Mouse (Mus musculus): ENCODE measurements at regions not wholly inside any gene's neighbourhood (a gene's known extent, or its start where the extent isn't known, plus 50 kb on each side); places are given as distances from the start of the nearest gene placed in this dataset.

GRCm38 (mm10) chr4:31753677-31754312 is 210.1 kb upstream of the Map3k7 start:
- no peak overlapping the region for H3K27ac ChIP-seq (replicated peaks; ENCODE audit: low read depth, low read length)
- no peaks in the 10 kb centered on the region for H3K27me3 ChIP-seq (ENCODE audit: control insufficient read depth, insufficient read depth, low read length)
- DNase-seq (ENCODE audit: low spot score) (peak; percentile 20), ATAC-seq (ENCODE audit: insufficient number of reproducible peaks, low FRiP score, low TSS enrichment, low read depth) (no peak)
- no peaks in the 10 kb centered on the region for H3K9me3 ChIP-seq (ENCODE audit: control insufficient read depth, low read length)
- H3K36me3 ChIP-seq (ENCODE audit: control insufficient read depth, insufficient read depth, low read length): no peaks in the 10 kb centered on the region
- H3K9ac ChIP-seq (ENCODE audit: low read length): no peak overlapping the region
- no peak overlapping the region for H3K4me2 ChIP-seq (ENCODE audit: low read depth, severe bottlenecking)
- WGBS: 83% methylated on average over 5 of the region's 5 CpGs
- H3K4me3 ChIP-seq (ENCODE audit: low read depth, low read length): no peak overlapping the region
- no peaks in the 10 kb centered on the region for H3K4me1 ChIP-seq (ENCODE audit: control insufficient read depth, insufficient read depth, low read length)

- ATAC-seq (ENCODE audit: insufficient number of reproducible peaks, low FRiP score, low TSS enrichment, low read depth) (no peak), DNase-seq (ENCODE audit: low spot score) (peak; percentile 18)
- no peaks in the 10 kb centered on the region for H3K36me3 ChIP-seq (ENCODE audit: control insufficient read depth, insufficient read depth, low read length)
- H3K9ac ChIP-seq (ENCODE audit: low read length): no peak overlapping the region
- no peak overlapping the region for H3K4me3 ChIP-seq (ENCODE audit: low read depth, low read length)
- no peak overlapping the region for H3K4me2 ChIP-seq (ENCODE audit: low read depth, severe bottlenecking)
- H3K4me1 ChIP-seq (ENCODE audit: control insufficient read depth, insufficient read depth, low read length): no peaks in the 10 kb centered on the region
- no peaks in the 10 kb centered on the region for H3K27me3 ChIP-seq (ENCODE audit: control insufficient read depth, insufficient read depth, low read length)
- 41% methylated on average over 1 of the region's 1 CpGs for WGBS
- H3K27ac ChIP-seq (replicated peaks; ENCODE audit: low read depth, low read length): no peak overlapping the region
- no peaks in the 10 kb centered on the region for H3K9me3 ChIP-seq (ENCODE audit: control insufficient read depth, low read length)
Observed at GRCm38 (mm10) chr4:31757126-31757525, 206.8 kb upstream of the Map3k7 start.

DNA sequence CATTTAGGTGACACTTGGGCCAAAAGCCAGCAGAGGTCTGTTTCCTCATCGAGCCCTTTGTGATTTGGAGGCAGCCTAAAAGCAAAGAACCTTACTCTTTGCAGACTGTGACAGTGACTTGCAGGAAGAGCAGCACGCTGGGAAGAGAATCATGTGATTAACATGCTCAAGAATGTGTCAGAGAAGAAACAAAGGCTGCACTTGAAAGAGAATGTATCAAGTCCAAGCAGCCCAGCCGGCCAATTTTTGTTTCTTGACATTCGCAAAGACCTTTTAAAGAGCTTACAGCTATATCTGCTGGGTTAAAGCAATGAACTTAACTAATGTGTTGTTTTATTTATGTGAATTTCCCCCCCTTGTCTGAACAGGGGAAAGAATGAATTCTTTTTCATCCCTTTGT is 203.8 kb upstream of the Map3k7 start:
- WGBS: 79% methylated on average over 4 of the region's 4 CpGs
- H3K4me3 ChIP-seq (ENCODE audit: low read depth, low read length): no peak overlapping the region
- no peaks in the 10 kb centered on the region for H3K27me3 ChIP-seq (ENCODE audit: control insufficient read depth, insufficient read depth, low read length)
- no peaks in the 10 kb centered on the region for H3K9me3 ChIP-seq (ENCODE audit: control insufficient read depth, low read length)
- H3K36me3 ChIP-seq (ENCODE audit: control insufficient read depth, insufficient read depth, low read length): no peaks in the 10 kb centered on the region
- H3K9ac ChIP-seq (ENCODE audit: low read length): no peak overlapping the region
- H3K27ac ChIP-seq (replicated peaks; ENCODE audit: low read depth, low read length): no peak overlapping the region
- peak; percentile 18 for DNase-seq (ENCODE audit: low spot score)
- no peak for ATAC-seq (ENCODE audit: insufficient number of reproducible peaks, low FRiP score, low TSS enrichment, low read depth)
- H3K4me1 ChIP-seq (ENCODE audit: control insufficient read depth, insufficient read depth, low read length): no peaks in the 10 kb centered on the region; the same call in 1 of the 2 replicates
- H3K4me2 ChIP-seq (ENCODE audit: low read depth, severe bottlenecking): no peak overlapping the region

GRCm38 (mm10) chr4:31762199-31762598 is 201.7 kb upstream of the Map3k7 start:
- Histone ChIP-seq H3K4me2 (ENCODE audit: low read depth, severe bottlenecking) (no peak overlapping the region), H3K9ac (ENCODE audit: low read length) (no peak overlapping the region), H3K27me3 (ENCODE audit: control insufficient read depth, insufficient read depth, low read length) (no peaks in the 10 kb centered on the region), H3K9me3 (ENCODE audit: control insufficient read depth, low read length) (no peaks in the 10 kb centered on the region), H3K27ac (replicated peaks; ENCODE audit: low read depth, low read length) (no peak overlapping the region), H3K4me1 (ENCODE audit: control insufficient read depth, insufficient read depth, low read length) (no peaks in the 10 kb centered on the region; the same call in 1 of the 2 replicates), H3K4me3 (ENCODE audit: low read depth, low read length) (no peak overlapping the region), H3K36me3 (ENCODE audit: control insufficient read depth, insufficient read depth, low read length) (no peaks in the 10 kb centered on the region)
- WGBS: 5% methylated on average over 7 of the region's 7 CpGs
- DNase-seq (ENCODE audit: low spot score): peak; percentile 43
- no peak for ATAC-seq (ENCODE audit: insufficient number of reproducible peaks, low FRiP score, low TSS enrichment, low read depth)

DNA sequence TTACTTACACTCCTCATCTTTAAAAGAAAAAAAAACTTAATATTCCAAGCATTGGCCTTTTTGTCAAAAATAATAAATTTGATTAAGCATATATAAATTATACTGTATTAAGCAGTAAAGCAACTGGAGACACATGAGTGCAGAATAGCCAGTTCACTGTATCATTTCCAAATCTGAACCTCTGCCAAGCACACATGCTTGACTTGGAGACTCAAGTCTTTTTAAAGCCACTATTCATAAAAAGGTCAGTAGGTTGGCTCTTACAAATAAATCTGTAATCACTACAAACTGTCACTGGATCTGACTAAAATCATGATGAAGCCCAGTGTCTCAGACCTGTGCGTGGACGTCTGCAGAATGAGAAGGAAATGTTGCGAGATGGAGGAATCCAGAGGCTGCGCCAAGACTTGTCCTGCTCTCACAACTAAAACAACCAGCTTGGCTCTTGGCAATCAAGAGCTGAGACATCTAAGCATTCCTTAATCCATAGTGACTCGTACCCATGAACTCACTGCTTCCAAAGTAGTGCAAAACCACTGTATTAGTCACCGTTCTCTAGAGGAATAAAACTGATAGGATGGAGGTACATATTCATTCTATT is 195.8 kb upstream of the Map3k7 start:
- H3K4me1 ChIP-seq (ENCODE audit: control insufficient read depth, insufficient read depth, low read length): no peaks in the 10 kb centered on the region; the same call in 1 of the 2 replicates
- 74% methylated on average over 6 of the region's 6 CpGs for WGBS
- H3K4me3 ChIP-seq (ENCODE audit: low read depth, low read length): no peak overlapping the region
- H3K9ac ChIP-seq (ENCODE audit: low read length): no peak overlapping the region
- no peaks in the 10 kb centered on the region for H3K9me3 ChIP-seq (ENCODE audit: control insufficient read depth, low read length)
- no peaks in the 10 kb centered on the region for H3K27me3 ChIP-seq (ENCODE audit: control insufficient read depth, insufficient read depth, low read length)
- ATAC-seq (ENCODE audit: insufficient number of reproducible peaks, low FRiP score, low TSS enrichment, low read depth) (no peak), DNase-seq (ENCODE audit: low spot score) (no peak)
- H3K4me2 ChIP-seq (ENCODE audit: low read depth, severe bottlenecking): no peak overlapping the region
- H3K36me3 ChIP-seq (ENCODE audit: control insufficient read depth, insufficient read depth, low read length): no peaks in the 10 kb centered on the region
- no peak overlapping the region for H3K27ac ChIP-seq (replicated peaks; ENCODE audit: low read depth, low read length)

- WGBS: 82% methylated on average over 4 of the region's 4 CpGs
- ATAC-seq (ENCODE audit: insufficient number of reproducible peaks, low FRiP score, low TSS enrichment, low read depth): no peak
- Histone ChIP-seq H3K36me3 (ENCODE audit: control insufficient read depth, insufficient read depth, low read length) (no peaks in the 10 kb centered on the region), H3K4me3 (ENCODE audit: low read depth, low read length) (no peak overlapping the region), H3K9me3 (ENCODE audit: control insufficient read depth, low read length) (no peaks in the 10 kb centered on the region), H3K4me2 (ENCODE audit: low read depth, severe bottlenecking) (no peak overlapping the region), H3K27ac (replicated peaks; ENCODE audit: low read depth, low read length) (no peak overlapping the region), H3K27me3 (ENCODE audit: control insufficient read depth, insufficient read depth, low read length) (no peaks in the 10 kb centered on the region), H3K4me1 (ENCODE audit: control insufficient read depth, insufficient read depth, low read length) (no peaks in the 10 kb centered on the region; the same call in 1 of the 2 replicates), H3K9ac (ENCODE audit: low read length) (no peak overlapping the region)
- no peak for DNase-seq (ENCODE audit: low spot score)
Observed at GRCm38 (mm10) chr4:31769325-31769724, 194.6 kb upstream of the Map3k7 start.

DNA sequence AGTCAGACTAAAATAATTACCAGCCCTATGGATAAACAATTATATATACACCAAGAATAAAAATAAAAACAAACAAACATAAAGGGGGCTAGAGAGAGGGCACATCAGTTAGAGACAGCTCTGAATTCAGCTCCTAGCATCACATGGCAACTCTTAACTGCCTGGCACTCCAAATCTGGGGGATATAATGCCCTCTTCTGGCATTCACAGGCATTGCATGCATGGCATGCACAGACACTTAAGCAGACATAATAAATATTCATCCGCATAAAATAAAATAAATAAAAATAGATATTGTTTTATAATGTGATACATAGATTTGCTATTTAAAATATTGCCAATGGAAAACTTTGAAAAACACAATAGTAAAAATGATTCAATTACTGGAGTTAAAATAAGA is 177.6 kb upstream of the Map3k7 start:
- ATAC-seq (ENCODE audit: insufficient number of reproducible peaks, low FRiP score, low TSS enrichment, low read depth) (no peak), DNase-seq (ENCODE audit: low spot score) (no peak)
- WGBS: 84% methylated on average over 1 of the region's 1 CpGs
- Histone ChIP-seq H3K27ac (replicated peaks; ENCODE audit: low read depth, low read length) (no peak overlapping the region), H3K4me3 (ENCODE audit: low read depth, low read length) (no peak overlapping the region), H3K9me3 (ENCODE audit: control insufficient read depth, low read length) (no peaks in the 10 kb centered on the region), H3K9ac (ENCODE audit: low read length) (no peak overlapping the region), H3K36me3 (ENCODE audit: control insufficient read depth, insufficient read depth, low read length) (no peaks in the 10 kb centered on the region), H3K27me3 (ENCODE audit: control insufficient read depth, insufficient read depth, low read length) (no peaks in the 10 kb centered on the region), H3K4me2 (ENCODE audit: low read depth, severe bottlenecking) (no peak overlapping the region), H3K4me1 (ENCODE audit: control insufficient read depth, insufficient read depth, low read length) (no peaks in the 10 kb centered on the region)

- no peak overlapping the region for H3K4me2 ChIP-seq (ENCODE audit: low read depth, severe bottlenecking)
- H3K36me3 ChIP-seq (ENCODE audit: control insufficient read depth, insufficient read depth, low read length): no peaks in the 10 kb centered on the region
- no peaks in the 10 kb centered on the region for H3K9me3 ChIP-seq (ENCODE audit: control insufficient read depth, low read length)
- no peak overlapping the region for H3K9ac ChIP-seq (ENCODE audit: low read length)
- no peaks in the 10 kb centered on the region for H3K27me3 ChIP-seq (ENCODE audit: control insufficient read depth, insufficient read depth, low read length)
- ATAC-seq (ENCODE audit: insufficient number of reproducible peaks, low FRiP score, low TSS enrichment, low read depth) (no peak), DNase-seq (ENCODE audit: low spot score) (no peak)
- 90% methylated on average over 3 of the region's 3 CpGs for WGBS
- H3K4me1 ChIP-seq (ENCODE audit: control insufficient read depth, insufficient read depth, low read length): peaks cover 6% of the 10 kb centered on the region
- no peak overlapping the region for H3K4me3 ChIP-seq (ENCODE audit: low read depth, low read length)
- H3K27ac ChIP-seq (replicated peaks; ENCODE audit: low read depth, low read length): no peak overlapping the region
Observed at GRCm38 (mm10) chr4:31817574-31818240, 146.2 kb upstream of the Map3k7 start.

Data from limb, embryonic 11.5 days (tissue).